Mouse (Mus musculus) kidney, postnatal 25 days (tissue): ENCODE measurements around the gene Tmem186.

Source experiments
- DNase-seq, 2 experiments: peaks; one replicate each; pipeline ENCODE4 v3.0.0; 2021; ENCODE audit warnings: mixed read lengths in 2 of 2

Tmem186 gene

DNA sequence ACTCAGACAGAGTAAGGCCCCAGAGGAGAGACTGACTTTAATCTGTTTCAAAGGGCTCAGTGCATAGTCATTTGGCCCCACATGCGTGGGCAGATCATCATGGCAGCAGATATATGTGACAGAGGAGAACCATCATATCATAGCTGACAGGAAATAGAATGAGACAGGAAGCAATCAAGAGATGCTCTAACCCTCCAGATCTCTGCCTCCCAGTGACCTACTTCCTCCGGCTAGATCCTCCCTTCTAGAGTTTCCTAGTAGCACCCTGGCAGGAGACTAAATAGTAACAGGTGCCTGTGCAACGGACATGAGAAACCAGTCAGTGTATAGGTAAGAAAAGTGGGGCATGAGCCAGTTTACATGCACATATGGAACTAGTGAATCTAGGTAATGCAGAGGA lies 27.1 kb downstream of the Tmem186 start:
- DNase-seq = no peak

- DNase-seq = no peak
These were observed 33.7 kb downstream of the Tmem186 start for GRCm38 (mm10) chr16:8603789-8604188.

DNA sequence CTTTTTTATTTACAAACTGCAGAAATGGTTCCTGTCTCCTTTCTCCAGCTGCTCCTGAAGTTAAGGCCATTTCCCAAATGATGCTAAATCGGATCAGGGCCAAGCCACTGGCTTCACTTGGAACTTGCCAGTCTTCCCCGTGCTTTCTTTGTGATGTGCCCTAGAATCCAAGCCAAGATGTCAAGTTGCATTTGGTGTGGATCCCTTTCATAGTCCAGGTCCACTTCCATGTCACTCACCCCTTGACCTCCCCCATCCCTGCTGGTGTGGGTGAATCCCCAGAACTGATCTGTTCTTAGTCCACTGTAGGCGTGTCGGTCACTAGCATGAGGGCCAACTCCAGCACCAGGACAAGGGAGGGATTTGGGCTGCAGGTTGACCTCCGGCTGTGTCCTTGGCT lies 40.0 kb downstream of the Tmem186 start:
- peak in 1 of 2 experiments; percentile 20 for DNase-seq

DNA sequence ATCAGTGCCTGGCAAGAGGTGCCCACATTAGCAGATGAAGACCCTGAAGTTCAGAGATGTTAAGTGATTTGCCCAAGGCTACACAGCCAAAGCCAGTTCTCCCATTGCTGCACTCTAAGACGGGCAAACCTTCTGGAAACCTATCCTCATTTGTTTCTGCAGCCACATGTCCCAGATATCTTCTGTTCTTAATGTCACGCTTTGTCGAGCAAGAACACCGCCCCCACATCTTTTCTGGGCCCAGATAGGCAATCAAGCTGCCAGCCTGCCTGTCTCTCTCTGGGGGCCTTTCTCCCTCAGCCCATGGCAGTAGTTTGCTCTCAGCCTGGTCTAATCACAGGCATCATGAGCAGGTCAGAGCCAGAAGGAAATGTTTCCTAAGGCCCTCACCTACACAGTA lies 41.2 kb downstream of the Tmem186 start:
- no peak for DNase-seq

DNA sequence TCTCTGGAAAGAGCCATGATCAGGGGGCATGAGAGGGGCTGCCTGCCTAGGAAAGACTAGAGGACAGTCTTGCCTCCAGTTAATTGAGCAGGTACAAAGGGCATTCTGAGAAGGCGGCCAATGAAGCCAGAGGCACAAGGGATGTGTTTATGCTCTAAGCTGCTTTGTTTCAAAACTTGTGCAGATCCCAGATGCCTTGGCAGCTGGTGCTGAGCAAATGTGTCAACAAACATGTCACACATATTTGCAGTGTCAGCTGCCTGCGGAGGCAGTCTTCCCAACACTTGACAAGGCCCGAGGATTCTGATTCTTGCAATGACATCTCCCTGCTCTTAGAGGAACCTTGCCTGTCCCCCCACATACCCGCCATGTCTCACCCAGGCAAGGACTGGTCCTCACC lies 42.1 kb downstream of the Tmem186 start:
- no peak for DNase-seq

GRCm38 (mm10) chr16:8585056-8585455 lies 52.5 kb downstream of the Tmem186 start:
- DNase-seq = no peak

- DNase-seq = no peak
These were observed 53.3 kb downstream of the Tmem186 start for GRCm38 (mm10) chr16:8584248-8584647.
